Mouse (Mus musculus): ENCODE results near the gene Rnf126. TPM values are rescaled to one million over a fixed set of nuclear protein-coding genes. Genes with fewer than 3 reads are reported as not detected.
"Not testable (repeated sequence)": the region's sequence is repeated elsewhere in the genome, so short reads cannot be mapped to it uniquely, and the experiment has no call there.

The Rnf126 gene
- polyA plus RNA-seq, 1 experiment from 2014 or later = 21.2 TPM

- Histone ChIP-seq H3K4me3 (ENCODE audit: inconsistent target) (no peak overlapping the region), H3K27ac (no peak overlapping the region), H3K36me3 (ENCODE audit: inconsistent target) (peaks cover 20% of the 10 kb centered on the region; the same call in 1 of the 2 replicates), H3K79me2 (ENCODE audit: inconsistent target) (peaks cover 43% of the 10 kb centered on the region)
- 72% methylated on average over 7 of the region's 7 CpGs for WGBS (ENCODE audit: missing documents)
Measured at GRCm38 (mm10) chr10:79764234-79764633, 2.5 kb downstream of the Rnf126 start.

GRCm38 (mm10) chr10:79762875-79763274 is 3.9 kb downstream of the Rnf126 start:
- H3K36me3 ChIP-seq (ENCODE audit: inconsistent target) = peaks cover 21% of the 10 kb centered on the region; the same call in 1 of the 2 replicates
- no peak overlapping the region for H3K27ac ChIP-seq
- no peak overlapping the region for H3K4me3 ChIP-seq (ENCODE audit: inconsistent target)
- H3K79me2 ChIP-seq (ENCODE audit: inconsistent target) = peaks cover 43% of the 10 kb centered on the region
- 88% methylated on average over 3 of the region's 3 CpGs for WGBS (ENCODE audit: missing documents)

- Histone ChIP-seq H3K36me3 (ENCODE audit: inconsistent target) (peaks cover 25% of the 10 kb centered on the region; the same call in 1 of the 2 replicates), H3K79me2 (ENCODE audit: inconsistent target) (peaks cover 36% of the 10 kb centered on the region), H3K27ac (no peak overlapping the region), H3K4me3 (ENCODE audit: inconsistent target) (no peak overlapping the region)
- WGBS (ENCODE audit: missing documents) = 90% methylated on average over 11 of the region's 11 CpGs
Measured at GRCm38 (mm10) chr10:79760603-79761143, 6.1 kb downstream of the Rnf126 start.

- H3K4me3 ChIP-seq (ENCODE audit: inconsistent target); H3K27ac ChIP-seq: not testable (repeated sequence)
- peaks cover 25% of the 10 kb centered on the region; the same call in 1 of the 2 replicates for H3K36me3 ChIP-seq (ENCODE audit: inconsistent target)
- H3K79me2 ChIP-seq (ENCODE audit: inconsistent target) = peaks cover 26% of the 10 kb centered on the region
- 100% methylated on average over 1 of the region's 1 CpGs for WGBS (ENCODE audit: missing documents)
Measured at GRCm38 (mm10) chr10:79759675-79760074, 7.1 kb downstream of the Rnf126 start.

GRCm38 (mm10) chr10:79756660-79757059 is 10.1 kb downstream of the Rnf126 start:
- Histone ChIP-seq H3K27ac (no peak overlapping the region), H3K36me3 (ENCODE audit: inconsistent target) (peaks cover 23% of the 10 kb centered on the region; the same call in 1 of the 2 replicates), H3K4me3 (ENCODE audit: inconsistent target) (no peak overlapping the region), H3K79me2 (ENCODE audit: inconsistent target) (no peaks in the 10 kb centered on the region)
- 94% methylated on average over 24 of the region's 24 CpGs for WGBS (ENCODE audit: missing documents)

GRCm38 (mm10) chr10:79755854-79756253 is 10.9 kb downstream of the Rnf126 start:
- Histone ChIP-seq H3K4me3 (ENCODE audit: inconsistent target) (no peak overlapping the region), H3K27ac (no peak overlapping the region), H3K79me2 (ENCODE audit: inconsistent target) (no peaks in the 10 kb centered on the region), H3K36me3 (ENCODE audit: inconsistent target) (peaks cover 17% of the 10 kb centered on the region; the same call in 1 of the 2 replicates)
- 95% methylated on average over 3 of the region's 3 CpGs for WGBS (ENCODE audit: missing documents)

GRCm38 (mm10) chr10:79754856-79755516 is 11.8 kb downstream of the Rnf126 start, which contains the start of gene Fgf22:
Gene Fgf22 (plus strand): TSS chr10:79755076.
- WGBS (ENCODE audit: missing documents) = 13% methylated on average over 36 of the region's 36 CpGs
- Histone ChIP-seq H3K79me2 (ENCODE audit: inconsistent target) (no peaks in the 10 kb centered on the region), H3K27ac (no peak within 1 kb of the TSS), H3K36me3 (ENCODE audit: inconsistent target) (peaks cover 8% of the 10 kb centered on the region; the same call in 1 of the 2 replicates), H3K4me3 (ENCODE audit: inconsistent target) (no peak within 1 kb of the TSS)

- H3K27ac ChIP-seq = no peak overlapping the region
- H3K36me3 ChIP-seq (ENCODE audit: inconsistent target) = peaks cover 8% of the 10 kb centered on the region; the same call in 1 of the 2 replicates
- peaks cover 7% of the 10 kb centered on the region; the same call in 1 of the 2 replicates for H3K79me2 ChIP-seq (ENCODE audit: inconsistent target)
- 95% methylated on average over 5 of the region's 6 CpGs for WGBS (ENCODE audit: missing documents)
- H3K4me3 ChIP-seq (ENCODE audit: inconsistent target) = no peak overlapping the region
Measured at GRCm38 (mm10) chr10:79748496-79748895, 18.3 kb downstream of the Rnf126 start.

- Histone ChIP-seq H3K36me3 (ENCODE audit: inconsistent target) (peaks cover 13% of the 10 kb centered on the region; the same call in 1 of the 2 replicates), H3K4me3 (ENCODE audit: inconsistent target) (no peak overlapping the region; the same call in 1 of the 2 replicates), H3K79me2 (ENCODE audit: inconsistent target) (peaks cover 7% of the 10 kb centered on the region; the same call in 1 of the 2 replicates), H3K27ac (peak overlapping the region; percentile 22; the same call in 1 of the 2 replicates)
- WGBS (ENCODE audit: missing documents) = 24% methylated on average over 6 of the region's 6 CpGs
Measured at GRCm38 (mm10) chr10:79746774-79747151, 20.0 kb downstream of the Rnf126 start.

GRCm38 (mm10) chr10:79745898-79746773 is 20.6 kb downstream of the Rnf126 start, which contains the start of gene Polrmt:
Gene Polrmt (minus strand): TSS chr10:79746581.
- Histone ChIP-seq H3K36me3 (ENCODE audit: inconsistent target) (peaks cover 19% of the 10 kb centered on the region; the same call in 1 of the 2 replicates), H3K4me3 (ENCODE audit: inconsistent target) (peak within 1 kb of the TSS; percentile 71), H3K27ac (peak within 1 kb of the TSS; percentile 22; the same call in 1 of the 2 replicates), H3K79me2 (ENCODE audit: inconsistent target) (peaks cover 7% of the 10 kb centered on the region; the same call in 1 of the 2 replicates)
- WGBS (ENCODE audit: missing documents) = 3% methylated on average over 38 of the region's 38 CpGs

GRCm38 (mm10) chr10:79745411-79745810 is 21.3 kb downstream of the Rnf126 start:
- peaks cover 27% of the 10 kb centered on the region; the same call in 1 of the 2 replicates for H3K36me3 ChIP-seq (ENCODE audit: inconsistent target)
- H3K4me3 ChIP-seq (ENCODE audit: inconsistent target) = peak overlapping the region; percentile 71; the same call in 1 of the 2 replicates
- 89% methylated on average over 3 of the region's 3 CpGs for WGBS (ENCODE audit: missing documents)
- H3K79me2 ChIP-seq (ENCODE audit: inconsistent target) = peaks cover 7% of the 10 kb centered on the region; the same call in 1 of the 2 replicates
- no peak overlapping the region for H3K27ac ChIP-seq

- Histone ChIP-seq H3K4me3 (ENCODE audit: inconsistent target) (no peak overlapping the region), H3K36me3 (ENCODE audit: inconsistent target) (peaks cover 33% of the 10 kb centered on the region; the same call in 1 of the 2 replicates), H3K79me2 (ENCODE audit: inconsistent target) (peaks cover 7% of the 10 kb centered on the region; the same call in 1 of the 2 replicates), H3K27ac (no peak overlapping the region)
- WGBS (ENCODE audit: missing documents) = 94% methylated on average over 15 of the region's 15 CpGs
Measured at GRCm38 (mm10) chr10:79743650-79744365, 22.9 kb downstream of the Rnf126 start.

- peaks cover 7% of the 10 kb centered on the region; the same call in 1 of the 2 replicates for H3K79me2 ChIP-seq (ENCODE audit: inconsistent target)
- H3K4me3 ChIP-seq (ENCODE audit: inconsistent target) = no peak overlapping the region
- 91% methylated on average over 11 of the region's 11 CpGs for WGBS (ENCODE audit: missing documents)
- no peak overlapping the region for H3K27ac ChIP-seq
- H3K36me3 ChIP-seq (ENCODE audit: inconsistent target) = peaks cover 37% of the 10 kb centered on the region; the same call in 1 of the 2 replicates
Measured at GRCm38 (mm10) chr10:79743161-79743560, 23.6 kb downstream of the Rnf126 start.
